Mouse (Mus musculus): Measurements from ENCODE around the gene Sfxn3.

- TF ChIP-seq CTCF (IDR thresholded peaks at IDR 0.05; ENCODE audit: borderline replicate concordance, extremely low read depth, insufficient read depth, insufficient read length) (no peak), POLR2A (IDR thresholded peaks at IDR 0.05; ENCODE audit: borderline replicate concordance, extremely low read depth, insufficient read depth, insufficient read length, poor library complexity, severe bottlenecking) (no peak)
Observed at GRCm38 (mm10) chr19:45105591-45105990, 58.3 kb downstream of the Sfxn3 start.

Measured in brain, embryonic 14.5 days (tissue).